Mouse (Mus musculus) cerebellum, adult 2 months (tissue): ENCODE results near the gene P2rx1. TPM values are rescaled to one million over a fixed set of nuclear protein-coding genes. Genes with fewer than 3 reads are reported as not detected.
A peak's percentile ranks its signal among the peaks of the same experiment; 100 is the strongest.

ENCODE experiments used
- DNase-seq, 2 experiments: peaks; one replicate each; pipeline ENCODE4 v3.0.0; 2021
- H3K27ac ChIP-seq: fragments of 200-500 bp; 2 replicates; pipeline ENCODE4 v1.5.1; 2012; ENCODE audit warnings: low read length, control low read depth, inconsistent platforms; ENCODE audit not compliant: insufficient read depth
- H3K27me3 ChIP-seq: fragments of 200-500 bp; 2 replicates; pipeline ENCODE4 v1.6.1; 2012; ENCODE audit warnings: inconsistent platforms, mild to moderate bottlenecking, low read length, moderate library complexity; ENCODE audit not compliant: control insufficient read depth, insufficient read depth
- H3K4me1 ChIP-seq: fragments of 200-500 bp; 2 replicates; pipeline ENCODE4 v1.6.1; 2011; ENCODE audit warnings: low read length; ENCODE audit not compliant: control insufficient read depth, insufficient read depth
- H3K4me3 ChIP-seq: fragments of 200-500 bp; replicated peaks from 2 replicates; pipeline ENCODE3; 2011; ENCODE audit warnings: mild to moderate bottlenecking, low read depth, low read length, control low read depth; ENCODE audit not compliant: insufficient read depth
- CTCF ChIP-seq: fragments of 200-500 bp; IDR thresholded peaks from 2 replicates; pipeline ENCODE4 v1.5.1; 2011; ENCODE audit warnings: low read depth, mild to moderate bottlenecking, control low read depth, low read length, moderate library complexity, borderline replicate concordance; ENCODE audit not compliant: insufficient read depth
- POLR2A ChIP-seq: fragments of 200-500 bp; IDR thresholded peaks from 2 replicates; pipeline ENCODE4 v1.6.1; 2011; ENCODE audit warnings: low read length, control low read depth, borderline replicate concordance; ENCODE audit not compliant: insufficient read depth
- WGBS: fragments of 180-500 bp; shearing (Covaris S2); methylation state at CpG from one replicate; pipeline ENCODE4 v1.1.7; 2018; 5-methylcytosine and 5-hydroxymethylcytosine counted together
- polyA plus RNA-seq: library from polyadenylated mRNA; depleted of rRNA; stranded (reverse); fragments of >200 nt; gene quantifications from 2 replicates; pipeline ENCODE4 v1.2.3, GENCODE M21; 2012

Gene P2rx1
- polyA plus RNA-seq, 1 experiment, result 0.41 TPM

- TF ChIP-seq CTCF, result no peak
- no peak for TF ChIP-seq POLR2A
- DNase-seq, result no peak
- no peak overlapping the region for H3K4me3 ChIP-seq
- H3K27ac ChIP-seq, result no peak overlapping the region
- 89% methylated on average over 3 of the region's 3 CpGs for WGBS
- H3K27me3 ChIP-seq, result no peaks in the 10 kb centered on the region
- 0 out of 2 replicates have a peak, but pooled peaks cover 3% of the 10 kb centered on the region for H3K4me1 ChIP-seq
Observed at GRCm38 (mm10) chr11:72963789-72964294, 35.1 kb upstream of the P2rx1 start.

GRCm38 (mm10) chr11:72974995-72975503 is 23.9 kb upstream of the P2rx1 start:
- no peak for TF ChIP-seq POLR2A
- no peak for TF ChIP-seq CTCF
- Histone ChIP-seq H3K27me3 (no peaks in the 10 kb centered on the region), H3K4me1 (no peaks in the 10 kb centered on the region), H3K4me3 (no peak overlapping the region), H3K27ac (no peak overlapping the region)
- 56% methylated on average over 13 of the region's 13 CpGs for WGBS
- no peak for DNase-seq

DNA sequence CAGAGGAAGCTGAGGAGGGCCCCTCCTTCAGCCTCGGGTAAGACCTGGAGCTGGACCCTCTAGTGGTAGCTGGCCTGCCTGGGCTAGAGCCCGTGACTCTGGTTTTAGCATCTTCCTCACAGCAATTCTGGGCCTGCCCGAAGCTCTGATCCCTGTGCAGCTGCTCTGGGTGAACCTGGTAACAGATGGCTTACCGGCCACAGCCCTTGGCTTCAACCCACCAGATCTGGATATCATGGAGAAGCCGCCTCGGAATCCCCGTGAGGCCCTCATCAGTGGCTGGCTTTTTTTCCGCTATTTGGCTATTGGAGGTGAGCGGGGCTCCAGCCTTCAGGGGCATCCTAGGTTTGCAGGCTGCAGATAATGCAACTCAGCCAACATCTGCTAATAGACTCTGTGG is 16.4 kb upstream of the P2rx1 start:
- Histone ChIP-seq H3K4me1 (no peaks in the 10 kb centered on the region), H3K4me3 (no peak overlapping the region), H3K27ac (no peak overlapping the region), H3K27me3 (no peaks in the 10 kb centered on the region)
- no peak for TF ChIP-seq POLR2A
- TF ChIP-seq CTCF, result no peak
- DNase-seq, result peak in 1 of 2 experiments; percentile 32
- 37% methylated on average over 9 of the region's 9 CpGs for WGBS

DNA sequence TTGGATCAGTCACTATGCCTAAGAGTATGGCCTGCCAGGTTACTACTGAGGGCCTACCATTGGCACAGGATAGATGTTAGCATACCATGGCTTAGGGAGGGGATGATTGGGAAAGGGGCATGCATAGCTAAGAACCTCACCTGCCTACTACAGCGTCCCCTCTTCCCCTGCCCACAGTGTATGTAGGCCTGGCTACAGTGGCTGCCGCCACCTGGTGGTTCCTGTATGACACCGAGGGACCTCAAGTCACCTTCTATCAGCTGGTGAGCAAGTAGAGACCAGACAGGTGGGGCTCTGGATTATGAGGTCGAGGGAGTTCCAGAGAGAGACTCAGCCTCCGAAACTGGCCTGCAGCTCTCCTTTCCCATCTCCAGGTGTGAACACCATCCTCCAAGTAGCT is 15.6 kb upstream of the P2rx1 start:
- no peaks in the 10 kb centered on the region for H3K4me1 ChIP-seq
- H3K4me3 ChIP-seq, result no peak overlapping the region
- 68% methylated on average over 5 of the region's 5 CpGs for WGBS
- no peaks in the 10 kb centered on the region for H3K27me3 ChIP-seq
- TF ChIP-seq CTCF, result peak; percentile 50; the same call in 1 of the 2 replicates
- no peak for TF ChIP-seq POLR2A
- no peak for DNase-seq
- H3K27ac ChIP-seq, result no peak overlapping the region

- no peak overlapping the region for H3K4me3 ChIP-seq
- H3K27me3 ChIP-seq, result no peaks in the 10 kb centered on the region
- H3K27ac ChIP-seq, result no peak overlapping the region
- H3K4me1 ChIP-seq, result no peaks in the 10 kb centered on the region
- 55% methylated on average over 5 of the region's 5 CpGs for WGBS
- DNase-seq, result no peak
- TF ChIP-seq CTCF (no peak), POLR2A (no peak)
Observed at GRCm38 (mm10) chr11:72986745-72987144, 12.2 kb upstream of the P2rx1 start.

DNA sequence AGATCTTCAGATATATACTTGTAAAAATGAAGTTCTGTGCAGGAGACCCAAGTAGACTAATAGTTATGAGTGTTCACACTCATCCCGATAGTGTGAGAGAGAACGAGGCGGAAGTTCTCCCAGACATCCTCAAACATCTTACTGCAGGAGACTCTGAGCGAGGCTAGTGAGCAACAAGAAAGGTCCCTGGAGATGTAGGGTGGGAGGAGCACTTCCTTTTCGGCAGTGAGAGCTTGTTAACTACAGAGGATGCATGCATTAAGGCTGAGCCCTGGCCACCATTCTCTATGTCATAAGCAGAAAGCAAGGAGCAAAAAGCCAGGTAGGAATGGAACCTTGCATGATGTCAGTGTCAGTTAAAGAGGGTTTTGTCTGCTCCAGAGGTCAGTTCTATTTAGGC is 11.7 kb upstream of the P2rx1 start:
- no peak for DNase-seq
- WGBS, result 71% methylated on average over 5 of the region's 5 CpGs
- H3K4me3 ChIP-seq, result no peak overlapping the region
- no peak overlapping the region for H3K27ac ChIP-seq
- TF ChIP-seq POLR2A (no peak), CTCF (no peak)
- no peaks in the 10 kb centered on the region for H3K4me1 ChIP-seq
- H3K27me3 ChIP-seq, result no peaks in the 10 kb centered on the region

- H3K27ac ChIP-seq, result no peak overlapping the region
- H3K27me3 ChIP-seq, result no peaks in the 10 kb centered on the region
- H3K4me1 ChIP-seq, result no peaks in the 10 kb centered on the region
- H3K4me3 ChIP-seq, result no peak overlapping the region
- no peak for TF ChIP-seq POLR2A
- no peak for TF ChIP-seq CTCF
- no peak for DNase-seq
- WGBS, result 86% methylated on average over 5 of the region's 5 CpGs
Observed at GRCm38 (mm10) chr11:72987807-72988206, 11.1 kb upstream of the P2rx1 start.

- H3K27me3 ChIP-seq, result no peaks in the 10 kb centered on the region
- no peak for TF ChIP-seq POLR2A
- no peak for TF ChIP-seq CTCF
- 87% methylated on average over 6 of the region's 6 CpGs for WGBS
- DNase-seq, result no peak
- no peak overlapping the region for H3K27ac ChIP-seq
- no peaks in the 10 kb centered on the region for H3K4me1 ChIP-seq
- no peak overlapping the region for H3K4me3 ChIP-seq
Observed at GRCm38 (mm10) chr11:72989044-72989443, 9.9 kb upstream of the P2rx1 start.

DNA sequence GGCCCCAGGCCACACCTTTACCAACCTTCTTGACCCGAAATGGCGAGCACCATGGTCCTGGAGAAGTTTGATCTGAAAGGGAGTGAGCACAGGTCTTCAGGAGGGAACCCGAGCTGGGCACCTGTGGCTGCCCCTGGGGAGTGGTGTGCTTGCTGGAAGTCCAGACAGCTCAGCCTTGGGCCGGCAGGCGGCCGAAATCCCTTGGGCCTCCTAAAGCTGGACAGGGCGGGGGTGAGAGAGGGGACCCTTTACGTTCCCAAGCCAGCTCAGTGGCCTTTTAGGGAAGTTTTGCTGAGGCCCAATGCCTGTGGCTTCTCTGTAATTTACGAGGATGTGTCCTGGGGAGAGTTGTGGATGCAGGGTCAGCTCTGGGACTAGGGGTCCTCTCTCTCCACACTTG is 8.2 kb upstream of the P2rx1 start:
- H3K4me1 ChIP-seq, result no peaks in the 10 kb centered on the region
- WGBS, result 79% methylated on average over 9 of the region's 9 CpGs
- DNase-seq, result no peak
- TF ChIP-seq CTCF (no peak), POLR2A (no peak)
- no peak overlapping the region for H3K27ac ChIP-seq
- H3K27me3 ChIP-seq, result no peaks in the 10 kb centered on the region
- H3K4me3 ChIP-seq, result no peak overlapping the region
